Mouse (Mus musculus): ENCODE results near the gene Fscn1.
A peak's percentile ranks its signal among the peaks of the same experiment; 100 is the strongest.

The Fscn1 gene

GRCm38 (mm10) chr5:142959576-142960556 is at the start of gene Fscn1:
Gene Fscn1, plus strand, starts transcription at chr5:142960343.
- DNase-seq (ENCODE audit: extremely low read depth, low read depth): no peak

- DNase-seq (ENCODE audit: extremely low read depth, low read depth): no peak
These were observed 48.5 kb upstream of the Fscn1 start for GRCm38 (mm10) chr5:142911629-142912028.

GRCm38 (mm10) chr5:142912320-142912719 is 47.8 kb upstream of the Fscn1 start:
- no peak for DNase-seq (ENCODE audit: extremely low read depth, low read depth)

GRCm38 (mm10) chr5:142912739-142913138 is 47.4 kb upstream of the Fscn1 start:
- DNase-seq (ENCODE audit: extremely low read depth, low read depth): no peak

- DNase-seq (ENCODE audit: extremely low read depth, low read depth): no peak
These were observed 44.9 kb upstream of the Fscn1 start for GRCm38 (mm10) chr5:142915231-142915630.

GRCm38 (mm10) chr5:142916593-142916992 is 43.5 kb upstream of the Fscn1 start:
- DNase-seq (ENCODE audit: extremely low read depth, low read depth): no peak

GRCm38 (mm10) chr5:142917402-142917801 is 42.7 kb upstream of the Fscn1 start:
- DNase-seq (ENCODE audit: extremely low read depth, low read depth): no peak

GRCm38 (mm10) chr5:142920311-142921073 is 39.7 kb upstream of the Fscn1 start:
- DNase-seq (ENCODE audit: extremely low read depth, low read depth): peak; percentile 98

GRCm38 (mm10) chr5:142921074-142921459 is 39.1 kb upstream of the Fscn1 start:
- DNase-seq (ENCODE audit: extremely low read depth, low read depth): no peak

GRCm38 (mm10) chr5:142922251-142922650 is 37.9 kb upstream of the Fscn1 start:
- no peak for DNase-seq (ENCODE audit: extremely low read depth, low read depth)

- DNase-seq (ENCODE audit: extremely low read depth, low read depth): no peak
These were observed 36.4 kb upstream of the Fscn1 start for GRCm38 (mm10) chr5:142923781-142924180.

GRCm38 (mm10) chr5:142924336-142924959 is 35.7 kb upstream of the Fscn1 start:
- no peak for DNase-seq (ENCODE audit: extremely low read depth, low read depth)

GRCm38 (mm10) chr5:142926204-142926939 is 33.8 kb upstream of the Fscn1 start:
- no peak for DNase-seq (ENCODE audit: extremely low read depth, low read depth)

- DNase-seq (ENCODE audit: extremely low read depth, low read depth): no peak
These were observed 33.3 kb upstream of the Fscn1 start for GRCm38 (mm10) chr5:142926940-142927228.

GRCm38 (mm10) chr5:142927341-142927930 is 32.7 kb upstream of the Fscn1 start:
- DNase-seq (ENCODE audit: extremely low read depth, low read depth): no peak

- DNase-seq (ENCODE audit: extremely low read depth, low read depth): peak; percentile 53
These were observed 31.3 kb upstream of the Fscn1 start for GRCm38 (mm10) chr5:142928749-142929399.

GRCm38 (mm10) chr5:142929400-142929752 is 30.8 kb upstream of the Fscn1 start:
- no peak for DNase-seq (ENCODE audit: extremely low read depth, low read depth)

GRCm38 (mm10) chr5:142931241-142931745 is 28.9 kb upstream of the Fscn1 start:
- no peak for DNase-seq (ENCODE audit: extremely low read depth, low read depth)

- peak; percentile 79 for DNase-seq (ENCODE audit: extremely low read depth, low read depth)
These were observed 28.0 kb upstream of the Fscn1 start for GRCm38 (mm10) chr5:142932084-142932685.

GRCm38 (mm10) chr5:142932731-142933130 is 27.4 kb upstream of the Fscn1 start:
- DNase-seq (ENCODE audit: extremely low read depth, low read depth): no peak

Data from MEL-GATA-1-ER (cell line).